Mouse (Mus musculus) skeletal muscle tissue, adult 2 months (tissue): ENCODE results near the gene Efna2.

ENCODE experiments used
- DNase-seq: peaks from one replicate; pipeline ENCODE4 v3.0.0-alpha.2; 2012; ENCODE audit warnings: low read depth, low spot score

Gene Efna2

DNA sequence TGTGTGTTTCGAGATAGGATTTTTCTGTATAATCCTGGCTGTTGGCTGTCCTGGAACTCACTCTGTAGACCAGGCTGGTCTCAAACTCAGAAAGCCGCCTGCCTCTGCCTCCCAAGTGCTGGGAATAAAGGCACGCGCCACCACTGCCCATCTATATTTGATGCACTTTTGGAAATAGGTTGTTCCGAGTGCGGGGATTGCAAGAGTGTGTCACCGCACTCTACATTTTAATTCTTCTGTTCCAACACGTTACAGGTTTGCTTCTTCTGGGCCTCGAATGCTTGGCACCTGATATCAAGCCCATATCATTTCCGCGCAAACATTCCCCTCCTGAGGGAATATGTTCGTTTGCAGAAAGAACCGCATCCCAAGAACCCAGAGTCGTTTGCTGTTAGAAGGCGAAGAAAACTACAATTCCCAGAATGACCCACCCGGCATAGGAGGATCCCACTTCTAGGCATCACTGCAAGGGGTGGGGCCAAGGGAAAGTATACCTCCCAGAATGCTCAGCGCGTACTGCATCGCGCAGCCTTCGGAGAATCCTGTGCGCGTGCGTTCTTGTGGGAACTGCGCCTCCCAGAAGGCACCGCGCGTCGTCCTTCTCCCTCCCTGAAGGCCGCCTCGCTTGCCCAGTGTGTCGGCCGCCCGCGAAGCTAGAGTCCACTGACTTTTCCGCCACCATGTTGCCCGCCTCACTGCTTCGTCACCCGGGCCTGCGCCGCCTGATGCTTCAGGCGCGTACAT is 37.3 kb upstream of the Efna2 start:
- peak; percentile 98 for DNase-seq

DNA sequence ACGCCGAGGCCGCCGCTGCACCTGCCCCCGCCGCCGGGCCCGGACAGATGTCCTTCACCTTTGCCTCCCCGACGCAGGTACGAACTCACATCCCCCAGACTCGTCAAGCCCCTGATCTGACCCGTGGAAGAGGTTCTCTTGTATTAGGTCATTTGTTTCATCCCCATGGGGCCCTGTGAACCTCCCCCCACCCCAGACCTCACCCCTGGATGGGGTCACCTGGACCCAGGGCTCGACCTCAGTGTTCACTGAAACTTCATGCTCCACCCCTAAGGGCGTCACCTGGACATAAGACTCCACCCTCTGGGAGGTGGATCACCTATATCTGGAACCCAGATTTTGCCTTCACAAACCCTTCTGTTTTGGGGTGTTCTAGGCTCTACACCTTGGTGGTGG is 36.8 kb upstream of the Efna2 start:
- DNase-seq: no peak

DNA sequence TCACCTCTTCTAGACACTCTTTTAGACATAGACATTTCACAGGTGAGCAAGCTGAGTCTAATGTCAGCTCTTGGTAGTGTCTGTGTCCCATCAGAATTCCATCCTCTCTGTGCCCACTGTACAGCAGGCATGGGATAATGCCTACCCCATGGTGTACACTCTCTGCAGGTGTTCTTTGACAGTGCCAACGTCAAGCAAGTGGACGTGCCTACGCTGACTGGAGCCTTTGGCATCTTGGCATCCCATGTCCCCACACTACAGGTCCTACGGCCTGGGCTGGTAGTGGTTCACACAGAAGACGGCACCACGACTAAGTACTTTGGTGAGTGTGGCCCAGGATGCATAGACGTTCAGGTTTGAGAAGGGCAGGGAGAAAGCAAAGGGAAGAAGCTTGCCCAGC is 35.6 kb upstream of the Efna2 start:
- no peak for DNase-seq

DNA sequence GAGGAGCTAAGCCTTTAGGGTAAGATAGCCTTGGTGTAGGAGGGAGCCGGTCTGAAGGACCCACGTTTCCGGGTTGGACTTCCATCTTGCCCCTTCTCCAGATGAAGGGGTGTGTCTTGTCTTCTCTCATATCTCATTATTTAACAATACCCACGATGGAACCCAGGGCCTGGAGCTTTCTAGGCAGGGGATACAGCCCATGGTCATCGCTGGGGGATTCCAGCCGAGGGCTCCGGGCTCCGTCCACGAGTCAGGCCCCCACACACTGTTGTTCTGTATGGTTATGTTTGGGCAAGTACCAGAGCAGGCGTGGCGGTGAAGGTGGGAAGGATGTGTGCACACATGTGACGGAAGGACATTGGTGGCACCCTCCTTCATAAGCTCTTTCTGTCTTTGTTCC is 35.1 kb upstream of the Efna2 start:
- DNase-seq: no peak

DNA sequence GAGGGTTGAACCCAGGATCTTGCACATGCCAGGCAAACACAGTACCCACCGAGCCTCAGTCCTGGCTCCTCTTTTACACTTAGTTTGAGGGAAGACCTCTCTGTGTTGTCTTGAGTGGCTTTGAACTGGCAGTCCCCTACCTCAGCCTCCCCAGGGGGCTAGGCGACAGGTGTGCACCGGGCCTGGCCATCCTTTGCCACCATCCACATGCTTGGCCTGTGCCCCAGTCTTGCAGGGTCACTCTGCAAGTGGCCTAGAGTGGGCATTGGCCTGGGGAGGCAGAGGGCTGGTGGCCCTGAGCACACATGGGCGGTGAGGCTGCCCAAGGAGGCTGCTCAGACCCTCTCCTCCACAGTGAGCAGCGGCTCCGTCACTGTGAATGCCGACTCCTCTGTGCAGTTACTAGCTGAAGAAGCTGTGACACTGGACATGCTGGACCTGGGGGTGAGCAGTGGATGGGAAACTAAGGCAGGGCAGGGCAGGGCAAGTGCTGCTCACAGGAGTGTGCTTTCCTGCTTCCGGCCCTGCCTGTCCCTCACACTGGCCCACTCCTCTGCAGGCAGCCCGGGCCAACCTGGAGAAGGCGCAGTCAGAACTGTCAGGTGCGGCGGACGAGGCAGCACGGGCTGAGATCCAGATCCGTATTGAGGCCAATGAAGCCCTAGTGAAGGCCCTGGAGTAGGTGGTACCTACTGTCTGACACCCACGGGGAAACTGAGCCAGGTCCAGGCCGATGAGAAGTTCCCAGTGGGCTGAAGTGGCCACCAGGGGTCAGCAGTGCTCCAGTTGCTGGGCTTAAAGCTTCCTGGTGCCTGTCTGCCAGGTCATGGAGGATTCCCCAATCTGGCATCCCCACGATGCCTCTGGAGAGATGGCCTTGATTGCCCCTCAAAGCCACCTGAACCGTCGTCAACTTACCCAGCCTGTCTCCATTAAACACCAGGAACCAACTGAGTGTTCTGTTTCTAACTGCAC is 34.1 kb upstream of the Efna2 start:
- DNase-seq: peak; percentile 70

DNA sequence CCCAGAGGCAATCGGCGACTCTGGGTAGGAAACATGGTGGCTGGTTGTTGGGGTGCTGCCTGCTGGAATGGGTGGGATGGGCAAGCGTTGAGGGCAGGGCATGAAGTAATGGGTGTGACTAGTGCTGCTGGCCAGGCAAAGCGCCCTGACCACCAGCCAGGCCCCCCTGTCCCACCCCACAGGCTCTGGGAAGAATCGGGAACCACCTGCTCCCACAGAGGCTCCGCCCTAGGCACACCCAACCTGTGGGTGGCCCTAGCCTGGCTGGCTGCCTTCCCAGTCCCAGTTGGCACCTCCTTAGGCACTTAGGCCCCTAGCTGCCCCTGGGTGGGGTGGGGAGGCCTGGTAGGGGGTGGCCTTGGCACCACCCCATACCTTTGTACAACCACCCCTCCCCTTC is 33.4 kb upstream of the Efna2 start:
- DNase-seq: no peak

DNA sequence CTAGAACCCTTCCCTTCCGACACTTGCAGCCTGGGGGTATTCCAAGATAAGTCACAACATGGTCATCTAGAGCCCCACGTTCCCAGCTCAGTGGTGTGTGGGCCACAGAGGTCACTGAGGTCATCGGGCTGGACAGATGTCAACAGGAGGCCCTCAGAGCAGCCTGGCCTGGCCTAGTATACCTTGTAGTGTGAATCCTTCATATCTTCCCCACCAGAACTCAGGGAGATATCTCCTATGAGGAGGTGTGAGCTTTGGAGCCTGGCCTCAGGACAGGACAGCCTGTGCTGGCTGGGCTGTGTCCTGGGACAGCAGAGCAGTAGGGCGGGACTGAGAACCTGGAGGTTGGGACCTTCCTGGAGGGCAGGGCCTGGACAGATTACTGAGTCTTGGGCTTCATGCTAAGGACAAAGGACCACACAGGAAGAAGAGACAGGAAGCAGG is 32.7 kb upstream of the Efna2 start:
- DNase-seq: no peak

DNA sequence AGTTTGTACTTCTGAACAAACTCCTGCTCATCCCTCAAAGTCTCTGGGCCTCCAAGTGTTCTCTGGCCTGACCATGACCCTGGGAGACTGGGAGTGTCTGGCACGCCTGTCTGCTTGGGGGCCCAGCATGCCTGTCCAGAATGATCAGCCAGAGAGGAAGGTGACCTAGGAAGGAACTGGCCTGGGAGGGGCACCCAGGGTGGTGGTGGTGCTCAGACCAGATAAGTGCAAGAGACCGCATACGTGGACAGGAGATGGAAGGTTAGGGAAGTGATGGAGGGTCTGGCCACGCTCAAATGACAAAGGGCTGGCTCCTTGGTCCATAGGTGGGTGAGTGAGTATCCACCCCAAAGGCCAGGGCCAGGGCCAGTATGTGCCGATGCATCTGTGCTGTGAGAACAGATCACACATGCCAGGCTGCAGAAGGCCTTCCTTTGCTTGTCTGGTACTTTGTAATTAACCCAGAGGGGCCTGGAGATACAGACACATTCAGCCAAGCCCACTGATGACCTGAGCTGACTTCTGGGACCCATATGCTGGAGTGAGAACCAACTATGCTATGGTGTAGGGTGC is 32.0 kb upstream of the Efna2 start:
- DNase-seq: no peak

DNA sequence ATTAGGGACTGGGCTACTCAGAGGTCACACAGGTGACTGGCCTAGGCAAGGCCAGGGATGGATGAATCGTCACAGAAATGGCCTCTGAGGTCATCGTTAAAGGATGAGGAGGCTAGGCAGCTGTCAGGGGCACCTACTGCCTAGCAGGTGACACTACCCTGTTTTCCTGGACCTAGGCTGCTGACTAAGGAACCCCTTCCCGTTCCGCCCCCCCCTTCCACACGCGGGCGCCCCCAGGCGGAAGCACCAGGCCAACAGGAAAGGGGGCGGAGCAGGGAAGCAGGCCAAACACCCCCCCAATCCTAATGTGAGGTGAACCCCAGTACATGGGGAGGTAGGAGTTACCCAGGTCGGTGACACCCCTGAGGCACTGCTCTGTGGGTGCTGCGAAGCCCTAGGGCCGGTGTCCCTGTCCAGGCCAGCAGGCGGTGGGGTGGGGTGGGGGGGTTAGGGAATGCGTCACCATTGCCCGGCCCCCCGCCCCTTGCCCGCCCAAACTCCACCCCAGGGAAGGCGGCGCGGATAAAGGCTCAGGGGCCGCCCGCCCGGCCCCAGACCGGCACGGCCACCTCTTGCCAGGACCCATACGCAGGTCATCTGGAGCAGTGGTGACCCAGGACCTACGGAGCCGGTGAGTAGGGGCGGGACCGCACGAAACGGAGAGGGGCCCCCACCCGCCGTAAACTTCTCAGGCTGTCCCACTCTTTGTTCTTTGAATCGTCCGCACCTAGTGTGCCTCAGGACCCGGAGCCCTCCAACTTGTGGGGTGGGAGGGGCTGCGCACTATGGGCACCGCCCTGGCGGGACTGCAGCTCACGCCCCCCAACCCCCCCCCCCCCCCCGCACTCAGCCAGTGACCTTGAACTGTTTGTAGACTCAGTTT is 31.3 kb upstream of the Efna2 start, which contains the start of gene Midn:
Gene Midn (plus strand): TSS at position 554 of the 883 bp plus-strand sequence.
- peak; percentile 91 for DNase-seq

DNA sequence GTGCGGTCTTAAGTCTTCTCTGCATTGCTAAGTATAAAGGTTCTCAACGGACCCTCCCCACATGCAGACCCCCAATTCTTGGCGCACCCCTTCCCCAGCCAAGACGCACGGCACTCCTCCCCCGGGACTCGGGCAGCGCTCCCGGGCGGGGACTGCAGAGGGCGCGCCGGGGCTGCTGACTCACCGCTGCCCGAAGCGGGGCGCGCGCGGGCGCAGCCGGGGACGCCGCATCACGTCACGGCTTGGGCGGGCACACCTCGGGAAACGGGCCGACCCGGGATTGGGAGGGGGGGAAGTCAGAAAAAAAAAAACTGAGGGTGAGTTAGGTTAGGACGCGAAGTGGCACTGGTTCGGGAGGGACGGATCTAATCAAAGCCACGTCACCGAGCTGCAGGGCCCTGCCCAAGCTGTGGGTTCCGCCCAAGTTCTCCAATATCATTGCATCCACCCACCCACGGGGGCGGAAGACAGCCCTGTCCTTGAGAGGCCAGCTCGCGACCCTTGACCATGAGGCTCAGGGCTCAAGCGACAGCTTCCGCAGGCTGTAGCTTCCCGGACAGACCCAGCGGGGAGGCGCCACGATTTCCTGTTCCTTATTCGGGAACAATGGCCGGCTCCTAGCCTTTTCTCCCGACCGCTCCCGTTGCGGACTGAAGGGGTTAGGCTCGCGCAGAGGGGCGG is 30.5 kb upstream of the Efna2 start:
- DNase-seq: peak; percentile 93

DNA sequence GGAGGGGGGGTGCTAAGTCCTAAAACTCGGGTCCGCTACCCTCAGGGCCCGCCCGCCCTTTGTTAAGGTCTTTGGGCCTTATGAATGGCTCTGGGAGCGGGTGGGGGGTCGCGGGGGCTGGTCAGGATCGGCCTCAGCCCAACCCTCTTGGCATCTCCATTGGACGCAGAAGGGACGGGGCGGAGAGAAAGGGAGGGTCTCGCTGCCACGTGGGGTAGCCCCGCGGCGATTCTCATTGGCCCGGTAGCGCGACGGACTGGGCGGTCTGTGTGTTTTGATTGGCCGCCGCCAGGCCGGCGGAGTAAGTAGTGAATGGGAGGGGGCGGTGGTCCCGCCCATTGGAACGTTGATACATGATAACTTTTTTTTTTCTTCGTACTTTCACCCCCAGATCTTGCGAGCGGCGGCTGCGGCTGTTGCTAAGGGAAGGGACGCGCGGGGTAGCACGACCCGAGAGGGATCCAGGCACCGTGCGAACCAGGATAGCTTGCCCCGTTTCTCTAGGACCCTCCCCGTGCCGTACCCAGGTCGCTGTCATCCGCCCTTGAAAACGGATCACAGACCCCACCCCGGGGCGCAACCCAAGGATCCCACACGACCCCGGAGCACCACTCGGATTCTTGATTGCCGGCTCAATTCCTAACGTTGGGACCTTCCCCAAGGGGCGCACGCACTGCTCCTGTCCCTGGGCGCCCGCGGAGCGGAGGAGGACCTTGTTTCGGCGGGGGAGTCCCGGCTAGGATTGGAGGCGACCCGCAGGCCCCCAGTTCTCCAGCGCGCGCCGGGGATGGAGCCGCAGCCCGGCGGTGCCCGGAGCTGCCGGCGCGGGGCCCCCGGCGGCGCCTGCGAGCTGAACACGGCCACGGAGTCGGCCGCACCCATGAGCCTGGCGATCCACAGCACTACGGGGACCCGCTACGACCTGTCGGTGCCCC is 29.7 kb upstream of the Efna2 start:
- peak; percentile 97 for DNase-seq

DNA sequence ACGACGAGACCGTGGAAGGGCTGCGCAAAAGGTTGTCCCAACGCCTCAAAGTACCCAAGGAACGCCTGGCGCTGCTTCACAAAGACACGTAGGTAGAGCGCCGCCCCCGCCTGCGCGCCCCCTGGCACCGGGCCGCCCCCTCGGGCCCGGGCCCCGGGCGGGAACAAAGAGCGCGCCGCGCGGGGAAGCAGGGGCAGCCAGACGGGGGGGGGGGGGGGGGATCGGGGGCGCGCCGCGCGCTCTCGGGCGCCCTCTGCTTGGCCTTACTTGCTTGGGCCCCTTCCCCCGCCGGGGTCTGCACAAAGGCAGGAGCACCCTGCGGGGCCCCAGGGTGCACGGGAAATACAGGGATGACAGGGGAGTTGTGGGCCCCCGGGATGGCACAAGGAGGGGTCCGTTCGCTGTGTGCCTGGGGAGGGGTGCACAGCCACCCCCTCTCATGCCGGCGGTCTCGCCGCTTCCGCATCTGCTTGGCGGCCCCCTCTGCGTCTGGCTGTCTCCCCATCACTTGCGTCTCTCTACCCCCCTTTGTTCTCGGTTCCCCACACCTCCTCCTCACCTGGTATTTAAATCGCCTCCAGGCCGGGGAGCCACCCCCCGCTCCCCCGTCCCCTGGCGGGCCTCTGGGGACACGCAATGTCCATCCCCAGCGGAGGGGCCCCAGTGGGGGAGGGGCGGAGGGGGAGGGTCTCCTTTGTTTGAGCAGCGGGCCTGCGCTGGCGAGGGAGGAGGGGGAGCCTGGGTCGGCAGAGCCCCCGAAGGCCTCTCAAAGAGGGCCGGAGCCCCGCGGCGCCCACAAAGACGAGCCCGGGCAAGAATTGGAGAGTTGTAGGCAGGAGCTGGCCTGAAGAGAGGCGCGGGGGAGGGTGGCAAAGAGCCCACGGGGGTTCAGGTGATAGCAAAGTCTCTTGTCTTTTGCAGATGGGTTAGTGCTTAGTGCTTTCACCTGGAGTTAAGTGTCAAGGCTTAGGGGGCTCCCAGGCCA is 28.8 kb upstream of the Efna2 start:
- no peak for DNase-seq

DNA sequence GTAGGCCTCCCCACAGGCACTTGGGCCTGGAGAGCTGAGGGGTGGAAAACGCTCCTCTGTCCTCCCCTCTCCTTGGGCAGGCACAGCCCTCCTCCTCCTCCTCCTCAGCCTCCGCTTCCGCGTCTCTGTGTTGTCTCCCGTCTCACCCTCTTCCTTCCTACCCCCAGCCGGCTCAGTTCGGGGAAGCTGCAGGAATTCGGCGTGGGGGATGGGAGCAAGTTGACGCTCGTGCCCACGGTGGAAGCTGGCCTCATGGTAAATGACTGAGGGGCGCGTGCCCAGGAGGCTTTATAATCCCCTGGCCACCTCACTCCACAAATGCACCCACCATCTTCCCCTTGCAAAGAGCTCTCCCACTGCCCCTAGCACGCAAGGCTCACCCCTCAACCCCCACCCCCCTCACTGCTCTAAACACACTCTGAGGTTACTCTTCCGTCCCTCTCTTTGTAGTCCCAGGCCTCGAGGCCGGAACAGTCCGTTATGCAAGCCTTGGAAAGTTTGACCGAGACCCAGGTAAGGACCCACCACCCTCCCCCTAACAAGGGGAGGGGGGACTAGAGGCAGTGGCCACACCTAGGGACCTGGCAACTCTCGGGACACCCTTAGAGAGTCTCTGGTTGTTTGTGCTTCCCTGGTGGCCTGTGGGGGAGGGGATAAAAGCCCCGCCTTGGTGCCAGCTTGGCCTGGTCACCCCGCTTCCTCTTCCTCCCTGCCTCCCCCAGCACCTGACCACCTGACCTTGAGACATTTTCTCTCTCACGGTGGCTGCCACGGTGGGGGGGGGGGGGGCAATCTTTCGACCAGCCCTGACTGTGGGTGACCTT is 27.9 kb upstream of the Efna2 start:
- DNase-seq: no peak

DNA sequence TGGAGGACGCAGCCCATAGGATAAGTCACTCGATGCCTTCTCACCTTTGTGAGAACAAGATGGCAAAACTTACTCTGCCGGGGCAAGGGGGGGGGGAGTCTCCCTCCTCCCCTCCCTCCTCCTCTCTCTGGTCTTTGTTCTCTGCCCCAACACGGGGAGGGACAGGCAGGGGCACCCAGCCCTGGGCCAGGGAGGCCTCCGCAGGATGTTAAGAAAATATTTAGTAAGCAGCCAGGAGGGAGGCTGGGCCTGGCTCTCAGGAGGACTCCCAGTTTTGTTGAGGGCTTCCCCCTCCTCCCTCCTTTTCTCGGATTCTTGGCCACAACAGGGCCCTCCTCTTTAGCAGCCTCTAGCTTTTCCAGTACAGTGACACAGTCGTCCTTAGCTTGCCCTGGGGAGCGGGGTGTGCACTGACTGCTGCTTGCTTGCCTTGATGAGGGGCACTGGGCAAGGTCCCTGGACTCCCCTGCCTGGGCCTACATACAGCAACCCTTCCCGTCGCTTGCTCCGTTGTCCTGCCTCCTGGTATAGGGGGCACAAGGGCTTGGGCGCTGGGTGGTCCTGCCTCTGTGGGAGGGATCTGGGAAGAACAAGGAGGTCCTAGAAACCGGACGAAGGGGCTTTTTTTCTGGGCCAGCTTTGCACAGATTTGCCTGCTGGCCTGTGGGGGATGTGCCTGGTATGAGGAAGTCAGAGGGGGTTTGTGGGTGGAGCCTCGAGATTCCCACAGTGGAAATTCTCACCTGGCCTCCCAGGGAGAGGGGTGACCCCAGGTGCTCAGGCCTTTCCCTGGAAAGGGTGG is 27.0 kb upstream of the Efna2 start:
- peak; percentile 62 for DNase-seq

DNA sequence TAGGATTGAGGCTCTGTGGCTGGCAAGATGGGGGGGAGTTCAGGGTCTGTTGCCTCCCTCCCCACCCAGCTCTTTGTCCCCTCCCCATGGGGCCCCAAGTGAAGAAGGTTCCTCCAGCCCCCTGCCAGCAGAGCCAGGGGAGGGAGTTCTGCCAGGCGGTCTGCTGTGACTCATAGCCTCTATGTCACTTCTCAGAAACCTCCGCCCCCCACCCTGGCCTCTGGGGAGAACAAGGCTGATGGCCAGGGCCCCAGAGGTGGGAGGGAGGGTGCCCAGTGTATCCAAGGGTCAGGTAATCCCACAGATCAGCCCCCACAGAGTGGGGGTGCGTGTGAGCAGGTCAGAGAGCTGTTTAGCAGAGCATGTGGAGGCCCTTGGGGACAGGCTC is 26.4 kb upstream of the Efna2 start:
- DNase-seq: no peak

DNA sequence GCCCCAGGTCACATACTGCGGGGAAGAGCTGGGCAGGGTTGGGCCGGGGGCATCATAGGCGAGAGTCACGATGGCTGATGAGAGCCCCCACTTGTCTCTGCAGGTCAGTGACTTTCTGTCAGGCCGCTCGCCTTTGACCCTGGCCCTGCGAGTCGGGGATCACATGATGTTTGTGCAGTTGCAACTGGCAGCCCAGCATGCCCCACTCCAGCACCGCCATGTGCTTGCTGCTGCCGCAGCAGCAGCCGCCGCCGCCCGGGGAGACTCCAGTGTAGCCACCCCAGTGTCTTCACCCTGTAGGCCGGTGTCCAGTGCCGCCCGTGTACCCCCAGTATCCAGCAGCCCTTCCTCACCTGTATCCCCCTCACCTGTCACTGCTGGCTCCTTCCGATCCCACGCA is 25.6 kb upstream of the Efna2 start:
- no peak for DNase-seq

DNA sequence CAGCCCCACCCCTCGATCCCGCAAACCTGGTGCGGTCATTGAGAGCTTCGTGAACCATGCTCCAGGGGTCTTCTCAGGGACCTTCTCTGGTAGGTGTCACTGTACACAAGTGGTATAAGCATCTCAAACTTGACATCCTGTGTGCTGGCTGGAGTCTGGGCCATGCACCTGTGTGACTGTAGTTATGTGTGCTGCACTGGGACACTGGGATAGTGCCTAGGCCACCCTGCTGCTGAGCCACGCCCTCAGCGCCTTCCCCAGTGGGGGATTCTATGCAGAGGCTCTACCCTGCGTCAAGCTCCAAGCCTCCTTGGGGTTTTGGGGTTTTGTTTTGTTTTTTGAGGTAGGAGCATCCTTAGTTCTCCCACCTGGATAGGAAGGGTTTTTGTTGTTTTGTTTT is 24.9 kb upstream of the Efna2 start:
- no peak for DNase-seq
